Mouse (Mus musculus): ENCODE measurements around the gene Ptprm.

Gene Ptprm

DNA sequence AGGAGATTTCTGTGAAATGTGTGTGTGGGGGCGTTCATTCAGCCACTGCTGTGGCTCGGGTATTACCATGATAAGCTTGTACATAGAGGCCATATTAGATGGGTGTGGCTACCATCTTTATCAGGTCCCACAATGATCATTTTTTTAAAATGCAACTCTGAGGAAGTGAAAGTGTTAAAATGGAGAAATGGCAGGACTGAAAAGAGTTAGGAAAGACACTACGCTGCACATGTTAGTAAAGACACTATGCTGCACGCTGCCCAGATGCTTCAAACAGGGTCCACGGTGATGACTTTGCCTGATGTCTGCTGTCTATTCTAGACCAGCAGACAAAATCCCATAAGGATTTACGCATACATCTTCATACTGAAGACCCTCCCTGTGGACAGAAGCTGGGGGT lies 298.6 kb downstream of the Ptprm start:
- no peak for DNase-seq

DNA sequence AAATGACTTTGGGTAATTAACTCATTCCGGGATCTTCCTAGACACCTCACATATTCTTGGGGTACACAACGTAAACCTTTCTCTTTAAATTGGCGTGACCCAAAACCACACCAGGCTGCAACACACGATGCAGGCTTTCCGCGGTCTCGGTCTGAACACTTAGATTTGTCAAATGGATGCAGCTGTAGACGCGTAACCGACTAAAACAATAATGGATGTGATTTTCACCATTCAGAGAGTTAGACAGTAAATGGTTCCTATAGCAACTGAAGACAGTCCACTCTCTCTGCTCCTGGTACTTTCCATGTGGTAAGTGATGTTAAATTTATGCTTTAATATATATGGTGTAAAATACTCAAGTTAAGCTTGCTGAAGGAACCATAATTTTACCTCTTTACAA lies 300.1 kb downstream of the Ptprm start:
- no peak for DNase-seq

DNA sequence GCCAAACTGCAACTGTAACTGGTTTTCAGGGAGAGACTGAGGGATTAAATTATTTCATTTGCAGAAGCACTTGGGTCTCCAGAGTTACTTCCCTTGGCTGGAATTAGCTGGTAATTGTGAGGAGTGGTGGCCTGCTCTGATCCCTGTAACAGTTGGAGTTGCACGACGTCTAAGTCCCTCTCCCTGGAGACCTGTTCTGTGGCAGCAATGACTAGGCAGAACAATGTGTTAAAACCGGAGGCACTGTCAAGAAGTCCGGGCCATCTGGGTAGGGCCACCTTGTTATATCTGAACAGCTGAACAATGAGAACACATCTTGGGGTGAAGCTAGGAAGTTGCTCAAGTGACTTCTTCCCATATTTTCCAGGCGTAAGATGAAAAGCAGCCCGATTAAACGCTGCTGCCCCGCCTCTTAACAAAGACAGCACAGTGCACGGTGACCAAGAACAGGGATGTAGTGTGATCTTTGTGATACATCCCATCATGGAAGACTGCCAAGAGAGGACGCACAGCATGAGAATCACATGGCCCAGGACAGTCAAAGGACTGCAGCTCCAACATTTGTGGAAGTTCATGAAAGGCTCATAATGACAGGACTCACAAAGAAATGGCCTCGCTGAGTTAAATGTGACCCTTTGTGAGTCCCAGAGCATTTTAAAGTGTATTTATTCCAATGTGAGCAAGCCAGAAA lies 301.5 kb downstream of the Ptprm start:
- peak in 1 of 2 experiments; percentile 18 for DNase-seq

- DNase-seq = no peak
Observed at GRCm38 (mm10) chr17:67047697-67048096, 306.6 kb downstream of the Ptprm start.

DNA sequence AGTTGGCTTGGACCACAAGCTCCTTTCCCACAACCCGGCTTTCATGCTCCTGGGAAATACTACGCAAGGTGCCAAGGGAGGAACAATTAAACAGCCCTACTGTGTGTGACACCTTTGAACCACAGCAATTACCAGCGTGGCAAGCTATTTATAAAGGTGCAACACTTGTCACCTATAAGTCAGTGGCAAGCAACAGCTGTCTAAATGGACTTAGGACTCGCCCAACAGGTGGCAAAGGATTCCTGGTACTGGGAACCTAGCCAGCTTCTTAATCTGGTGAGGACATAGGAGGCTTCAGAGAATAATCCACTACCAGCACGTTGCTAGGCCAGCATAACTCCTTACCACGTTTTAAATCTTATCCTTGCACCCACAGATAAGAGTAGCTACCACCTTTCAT lies 315.7 kb downstream of the Ptprm start:
- DNase-seq = no peak

- no peak for DNase-seq
Observed at GRCm38 (mm10) chr17:67033547-67033946, 320.7 kb downstream of the Ptprm start.

GRCm38 (mm10) chr17:67032021-67032420 lies 322.2 kb downstream of the Ptprm start:
- DNase-seq = no peak

- DNase-seq = no peak
Observed at GRCm38 (mm10) chr17:67031341-67031740, 322.9 kb downstream of the Ptprm start.

DNA sequence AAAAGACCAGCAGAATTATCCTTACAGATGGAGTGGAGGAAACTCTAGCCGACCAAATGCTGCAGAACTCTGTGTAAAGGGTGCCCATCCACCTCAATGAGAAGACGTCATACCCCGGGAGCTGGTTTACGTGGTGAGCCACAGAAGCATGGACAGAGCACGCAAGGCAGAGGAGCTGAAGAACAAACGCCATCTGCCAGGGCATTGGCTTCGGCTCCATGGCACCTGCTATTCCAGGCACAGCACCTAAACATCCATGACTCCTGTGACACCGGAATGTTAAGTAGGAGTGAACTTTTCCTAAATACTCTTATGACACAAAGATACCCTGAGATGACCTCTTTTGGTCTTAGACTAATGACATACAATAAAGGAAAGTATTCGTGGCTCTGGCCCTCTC lies 327.0 kb downstream of the Ptprm start:
- DNase-seq = peak in 1 of 2 experiments; percentile 11

DNA sequence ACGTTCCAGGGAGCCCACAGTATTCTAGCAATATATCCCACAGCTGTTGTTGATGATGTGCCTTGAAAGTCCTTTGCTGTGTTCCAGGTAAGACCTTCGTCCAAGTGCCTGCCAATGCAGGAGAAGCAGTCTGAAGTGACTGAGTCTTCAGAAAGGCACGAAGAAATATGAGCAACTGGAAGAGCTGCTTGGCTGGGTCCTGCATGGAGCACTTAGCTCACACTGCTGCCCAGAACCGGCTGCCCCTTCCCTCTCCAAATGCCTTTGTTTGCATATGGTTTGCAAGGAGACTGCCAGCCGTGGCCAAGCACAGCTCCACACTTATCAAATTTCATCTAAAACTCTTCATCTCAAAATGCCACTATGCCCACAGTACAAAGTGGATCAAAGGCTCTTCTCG lies 337.8 kb downstream of the Ptprm start:
- DNase-seq = no peak

GRCm38 (mm10) chr17:67013217-67013616 lies 341.0 kb downstream of the Ptprm start:
- no peak for DNase-seq

GRCm38 (mm10) chr17:67011836-67012583 lies 342.2 kb downstream of the Ptprm start:
- DNase-seq = no peak

GRCm38 (mm10) chr17:67010136-67010535 lies 344.1 kb downstream of the Ptprm start:
- peak; percentile 13 to 24 for DNase-seq

DNA sequence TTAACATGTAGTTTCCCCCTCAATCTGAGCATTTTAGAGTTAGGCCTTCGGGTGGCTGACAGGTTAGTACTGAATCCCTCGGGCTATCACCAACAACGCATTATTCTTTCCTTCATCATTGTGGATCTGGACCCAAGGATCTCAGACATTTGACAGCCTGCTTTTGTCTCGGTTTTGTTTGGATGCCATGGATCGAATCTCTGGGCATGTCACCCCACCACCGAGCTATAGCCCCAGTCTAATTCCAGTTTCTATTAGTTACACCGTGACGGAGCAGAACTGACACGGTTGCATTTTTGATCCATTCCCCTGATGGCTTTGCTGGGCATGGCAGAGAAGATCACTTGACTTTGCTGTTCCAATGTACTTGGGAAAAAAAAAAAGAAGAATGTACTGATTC lies 346.1 kb downstream of the Ptprm start:
- no peak for DNase-seq

DNA sequence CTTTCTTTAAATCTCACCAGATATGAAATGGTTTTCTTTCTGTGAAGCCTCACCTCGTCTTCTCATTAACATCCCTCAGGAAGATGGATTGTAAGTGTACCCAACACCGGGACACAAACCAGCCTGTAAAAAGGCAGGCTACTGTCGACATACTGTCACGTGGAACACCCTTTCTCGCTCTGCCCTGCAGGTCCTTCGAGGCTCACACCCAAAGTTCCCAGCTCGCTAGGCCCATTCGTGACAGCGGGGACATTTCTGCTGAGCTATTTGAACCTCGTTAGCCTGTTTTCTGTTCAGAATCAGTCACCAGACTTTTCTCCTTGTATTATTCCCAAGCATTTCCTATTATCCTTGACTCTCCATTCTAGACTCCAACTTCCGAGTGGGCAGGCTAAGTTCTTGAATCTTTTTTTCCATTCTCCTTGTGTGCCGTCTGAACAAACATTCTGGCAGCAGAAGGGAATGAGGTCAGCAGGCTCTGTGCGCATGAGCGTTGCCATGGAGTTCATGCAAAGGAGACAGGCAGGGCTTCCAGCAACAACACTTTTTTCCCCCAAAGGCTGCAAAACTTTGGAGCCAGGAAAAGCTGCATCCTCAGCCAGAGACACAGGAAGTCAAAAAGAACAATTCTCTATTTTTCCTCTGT lies 347.4 kb downstream of the Ptprm start:
- DNase-seq = peak; percentile 49 to 55

- DNase-seq = no peak
Observed at GRCm38 (mm10) chr17:66996882-66997281, 357.4 kb downstream of the Ptprm start.

DNA sequence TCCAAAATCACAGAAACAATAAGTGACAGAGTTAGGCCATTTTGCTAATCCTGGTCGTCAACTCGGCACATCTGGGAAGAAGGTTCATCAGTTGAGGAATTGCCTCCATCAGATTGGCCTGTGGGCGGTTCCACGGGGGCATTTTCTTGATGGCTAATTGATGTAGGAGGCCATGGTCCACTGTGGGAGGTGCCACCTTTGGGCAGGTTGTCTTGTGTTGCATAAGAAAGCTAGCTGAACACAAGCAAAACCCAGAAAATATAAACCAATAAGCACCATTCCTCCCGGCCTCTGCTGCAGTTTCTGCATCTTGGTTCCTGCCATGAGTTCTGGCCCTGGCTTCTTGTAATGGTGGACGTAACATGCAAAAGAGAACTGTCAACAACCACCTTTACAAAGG lies 358.2 kb downstream of the Ptprm start:
- DNase-seq = no peak

DNA sequence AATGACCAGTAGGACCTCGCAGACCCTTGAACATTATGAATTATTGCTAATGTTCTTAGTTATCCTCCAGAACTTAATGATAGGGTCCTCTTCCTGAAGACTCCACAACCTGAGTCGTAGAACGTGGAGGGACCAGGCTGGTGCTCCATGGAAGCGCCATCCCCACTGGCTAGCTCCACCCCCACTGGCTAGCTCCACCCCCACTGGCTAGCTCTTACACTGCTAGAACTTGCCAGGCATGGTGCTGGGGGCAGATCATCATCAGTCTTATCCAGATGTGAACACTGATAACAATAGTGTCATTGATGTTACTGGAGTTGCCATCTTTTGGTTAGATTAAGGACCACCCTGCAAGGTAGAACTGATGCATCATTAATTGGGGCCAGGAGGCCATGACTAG lies 362.4 kb downstream of the Ptprm start:
- no peak for DNase-seq

DNA sequence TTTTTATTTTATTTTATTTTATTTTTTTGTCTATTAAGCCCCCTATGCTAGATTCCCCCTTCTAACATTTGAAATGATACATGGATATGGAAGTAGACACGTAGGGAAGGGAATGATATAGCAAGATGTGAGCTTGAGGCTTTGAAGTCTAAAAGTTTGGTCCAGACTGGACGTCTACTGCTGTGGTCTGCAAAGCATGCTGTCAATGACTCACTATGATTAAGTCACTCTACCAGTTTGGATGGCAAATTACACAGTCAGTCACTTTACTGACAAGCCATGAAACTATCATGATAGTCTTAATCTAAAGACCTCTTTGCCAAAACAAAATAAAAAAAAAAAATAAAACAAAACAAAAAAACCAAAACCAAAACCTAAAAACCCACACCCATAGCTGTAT lies 363.5 kb downstream of the Ptprm start:
- no peak for DNase-seq

DNA sequence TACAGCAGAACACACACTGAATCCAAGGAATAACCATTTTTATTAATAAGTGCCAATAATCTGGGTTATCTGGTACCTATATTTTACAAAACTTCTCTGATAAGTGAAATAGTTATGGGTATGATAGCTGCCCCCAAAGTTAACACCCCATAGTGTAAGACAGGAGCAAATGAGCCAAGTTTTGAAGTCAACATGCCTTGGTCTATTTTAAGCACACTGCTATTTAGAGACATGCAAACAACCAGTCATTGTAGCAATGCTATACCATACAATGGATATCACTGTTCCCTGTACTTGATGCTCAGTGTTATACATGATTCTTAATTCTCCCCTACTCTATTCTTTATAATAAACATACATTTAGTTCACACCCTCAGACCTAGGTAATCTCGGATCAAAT lies 366.2 kb downstream of the Ptprm start:
- no peak for DNase-seq

DNA sequence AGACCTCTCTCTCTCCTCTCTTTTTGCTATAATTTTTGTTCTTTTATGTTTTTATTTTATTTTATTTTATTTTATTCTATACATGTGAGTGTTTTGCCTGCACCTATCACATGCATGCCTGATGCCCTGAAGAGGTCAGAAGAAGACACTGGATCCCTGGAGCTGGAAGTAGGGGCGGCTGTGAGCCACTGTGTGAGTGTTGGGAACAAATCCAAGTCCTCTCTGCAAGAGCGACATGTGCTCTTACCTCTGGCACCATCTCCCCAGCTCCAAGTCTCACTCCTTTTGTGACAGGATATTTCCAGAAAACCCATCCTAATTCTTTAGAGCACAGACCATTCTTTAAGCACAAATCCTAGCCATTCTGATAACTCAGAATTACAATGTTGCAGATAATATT lies 372.6 kb downstream of the Ptprm start:
- no peak for DNase-seq

DNA sequence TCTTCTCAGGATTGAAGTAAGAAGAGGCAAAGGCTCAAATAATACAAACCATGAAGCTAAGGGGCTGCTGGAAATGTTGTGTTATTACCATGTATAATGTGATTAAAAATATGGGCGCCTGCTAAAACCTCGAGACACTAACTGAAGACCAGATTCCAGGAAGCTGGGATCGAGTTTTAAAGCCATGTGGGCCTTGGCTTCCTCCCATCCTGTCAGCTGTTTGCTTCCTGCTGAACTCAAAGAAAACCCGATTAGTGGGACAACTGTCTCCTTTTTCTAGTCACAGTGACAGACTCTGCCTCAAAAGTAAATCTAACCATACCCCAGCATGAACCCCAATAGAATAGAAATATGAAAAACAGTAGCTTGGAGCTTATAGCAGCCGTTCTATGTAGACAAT lies 374.3 kb downstream of the Ptprm start:
- DNase-seq = peak; percentile 14 to 42

DNA sequence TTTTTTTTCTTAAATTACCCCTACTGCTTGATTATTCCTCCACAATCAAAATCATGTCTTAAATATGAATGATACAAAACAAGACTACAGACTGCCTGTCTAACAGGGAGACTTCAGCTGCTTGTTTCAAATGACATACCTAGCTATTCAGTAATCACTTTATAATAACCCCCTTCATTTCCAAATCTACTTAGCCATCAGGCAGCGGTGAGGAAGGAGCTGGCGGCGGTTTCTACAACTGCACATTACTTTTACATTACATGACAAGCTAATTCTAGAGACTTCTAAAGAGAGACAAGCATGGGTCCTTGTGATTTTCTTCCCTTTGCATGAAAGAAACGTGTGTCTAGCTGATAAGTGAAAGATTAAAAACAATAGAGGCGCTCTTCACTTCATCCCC lies 377.8 kb downstream of the Ptprm start:
- no peak for DNase-seq

DNA sequence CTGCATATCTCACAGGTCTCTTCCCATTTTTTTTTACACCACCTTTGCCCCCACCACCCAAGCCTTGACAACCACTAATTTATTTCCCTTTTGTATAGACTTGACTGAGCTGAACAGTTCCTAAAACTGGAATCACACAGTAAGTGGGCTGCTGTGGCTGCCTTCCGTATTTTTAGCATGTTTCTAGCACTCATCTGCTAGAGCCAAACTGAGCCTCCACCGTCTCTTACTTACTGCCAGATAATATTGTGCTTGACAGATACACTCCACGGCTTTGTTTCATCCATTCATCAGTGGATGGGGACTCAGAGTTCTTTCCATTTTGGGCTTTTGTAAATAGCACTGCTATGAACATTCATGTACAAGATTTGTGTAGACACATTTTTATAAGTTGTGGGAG lies 381.3 kb downstream of the Ptprm start:
- no peak for DNase-seq

Measured in cerebellum, postnatal 14 days (tissue).